Mouse (Mus musculus): ENCODE results near the gene Gm20388. TPM values are rescaled to one million over a fixed set of nuclear protein-coding genes. Genes with fewer than 3 reads are reported as not detected.
A peak's percentile ranks its signal among the peaks of the same experiment; 100 is the strongest.

Gm20388 gene
- polyA plus RNA-seq, 1 experiment, result 59.3 TPM

GRCm38 (mm10) chr8:120824638-120825037 lies 914.0 kb downstream of the Gm20388 start:
- DNase-seq (ENCODE audit: low read depth), result no peak
- no peak for TF ChIP-seq POLR2A (IDR thresholded peaks at IDR 0.05; ENCODE audit: borderline replicate concordance, extremely low read depth, insufficient read depth, insufficient read length, poor library complexity, severe bottlenecking)

DNA sequence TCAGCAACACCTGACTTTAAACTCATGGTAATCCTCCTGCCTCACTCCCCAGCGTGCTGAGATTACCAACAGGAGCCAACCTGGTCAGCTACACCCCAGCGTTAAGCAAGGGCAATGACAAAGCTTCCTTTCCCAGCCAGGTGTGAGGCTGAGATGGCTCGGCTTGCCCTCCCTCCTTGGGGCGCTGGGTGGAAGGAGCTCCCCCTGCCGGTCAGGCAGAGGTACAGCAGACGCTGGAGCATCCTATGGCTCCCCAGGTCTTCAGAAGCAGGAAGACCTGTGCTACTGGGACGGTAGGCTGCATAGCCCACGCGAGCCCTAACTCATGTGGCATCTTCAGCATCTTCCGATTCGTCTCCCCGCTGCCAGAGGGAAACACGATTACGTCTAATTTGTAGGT lies 917.6 kb downstream of the Gm20388 start:
- TF ChIP-seq POLR2A (IDR thresholded peaks at IDR 0.05; ENCODE audit: borderline replicate concordance, extremely low read depth, insufficient read depth, insufficient read length, poor library complexity, severe bottlenecking) (no peak), CTCF (IDR thresholded peaks at IDR 0.05; ENCODE audit: borderline replicate concordance, extremely low read depth, insufficient read depth, insufficient read length) (peak; percentile 88)

GRCm38 (mm10) chr8:120830661-120831060 lies 920.0 kb downstream of the Gm20388 start:
- TF ChIP-seq CTCF (IDR thresholded peaks at IDR 0.05; ENCODE audit: borderline replicate concordance, extremely low read depth, insufficient read depth, insufficient read length), result no peak
- TF ChIP-seq POLR2A (IDR thresholded peaks at IDR 0.05; ENCODE audit: borderline replicate concordance, extremely low read depth, insufficient read depth, insufficient read length, poor library complexity, severe bottlenecking), result no peak

More for the DNA sequence above, 917.6 kb downstream of the Gm20388 start:
- peak; percentile 22 for DNase-seq (ENCODE audit: low read depth)

GRCm38 (mm10) chr8:120832022-120832421 lies 921.4 kb downstream of the Gm20388 start:
- DNase-seq (ENCODE audit: low read depth), result no peak

More at GRCm38 (mm10) chr8:120830661-120831060, 920.0 kb downstream of the Gm20388 start:
- no peak for DNase-seq (ENCODE audit: low read depth)

DNA sequence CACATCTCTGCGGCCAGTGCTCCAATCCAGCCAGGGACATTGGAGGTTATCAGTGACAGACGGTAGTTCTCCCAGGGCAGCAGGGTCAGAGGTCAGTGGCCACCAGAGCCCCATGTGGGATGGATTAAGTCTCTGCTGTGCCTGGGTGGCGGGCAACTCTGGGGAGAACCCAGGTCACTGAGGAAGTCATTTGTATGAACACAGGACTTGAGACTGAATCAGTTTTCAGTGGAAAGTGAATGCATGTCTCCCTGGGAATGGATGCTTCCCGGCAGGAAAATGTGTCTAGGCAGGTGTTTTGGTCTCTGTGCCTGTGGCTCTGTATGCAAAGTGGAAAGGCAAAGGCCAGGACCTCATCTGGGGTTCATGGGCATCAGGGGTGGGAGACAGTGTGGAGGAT lies 922.6 kb downstream of the Gm20388 start:
- DNase-seq (ENCODE audit: low read depth), result no peak
- TF ChIP-seq POLR2A (IDR thresholded peaks at IDR 0.05; ENCODE audit: borderline replicate concordance, extremely low read depth, insufficient read depth, insufficient read length, poor library complexity, severe bottlenecking) (no peak), CTCF (IDR thresholded peaks at IDR 0.05; ENCODE audit: borderline replicate concordance, extremely low read depth, insufficient read depth, insufficient read length) (no peak)

More at GRCm38 (mm10) chr8:120832022-120832421, 921.4 kb downstream of the Gm20388 start:
- no peak for TF ChIP-seq CTCF (IDR thresholded peaks at IDR 0.05; ENCODE audit: borderline replicate concordance, extremely low read depth, insufficient read depth, insufficient read length)
- TF ChIP-seq POLR2A (IDR thresholded peaks at IDR 0.05; ENCODE audit: borderline replicate concordance, extremely low read depth, insufficient read depth, insufficient read length, poor library complexity, severe bottlenecking), result no peak

- no peak for DNase-seq (ENCODE audit: low read depth)
- TF ChIP-seq POLR2A (IDR thresholded peaks at IDR 0.05; ENCODE audit: borderline replicate concordance, extremely low read depth, insufficient read depth, insufficient read length, poor library complexity, severe bottlenecking) (no peak), CTCF (IDR thresholded peaks at IDR 0.05; ENCODE audit: borderline replicate concordance, extremely low read depth, insufficient read depth, insufficient read length) (no peak)
Measured at GRCm38 (mm10) chr8:120839031-120839430, 928.4 kb downstream of the Gm20388 start.

DNA sequence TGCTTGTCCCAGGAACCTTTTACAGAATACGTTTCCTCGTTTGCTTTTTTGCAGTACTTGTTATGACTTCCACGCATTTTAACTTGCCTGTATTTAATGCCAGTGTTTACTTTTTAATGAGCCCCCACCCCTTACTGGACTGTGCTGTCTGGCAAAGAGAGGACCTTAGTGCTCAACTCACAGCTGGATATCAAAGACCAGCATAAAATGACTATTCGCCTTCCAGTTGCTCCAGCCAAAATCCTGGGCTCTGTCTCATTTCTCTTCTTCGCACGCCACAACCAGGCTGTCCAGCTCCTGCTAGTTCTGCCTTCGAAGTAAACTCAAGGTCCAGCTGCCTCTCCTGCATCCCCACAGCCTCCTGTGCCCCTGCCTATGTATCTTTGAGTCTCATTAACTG lies 932.4 kb downstream of the Gm20388 start:
- TF ChIP-seq CTCF (IDR thresholded peaks at IDR 0.05; ENCODE audit: borderline replicate concordance, extremely low read depth, insufficient read depth, insufficient read length) (no peak), POLR2A (IDR thresholded peaks at IDR 0.05; ENCODE audit: borderline replicate concordance, extremely low read depth, insufficient read depth, insufficient read length, poor library complexity, severe bottlenecking) (no peak)

GRCm38 (mm10) chr8:120846018-120846417 lies 935.4 kb downstream of the Gm20388 start:
- TF ChIP-seq POLR2A (IDR thresholded peaks at IDR 0.05; ENCODE audit: borderline replicate concordance, extremely low read depth, insufficient read depth, insufficient read length, poor library complexity, severe bottlenecking), result no peak
- no peak for TF ChIP-seq CTCF (IDR thresholded peaks at IDR 0.05; ENCODE audit: borderline replicate concordance, extremely low read depth, insufficient read depth, insufficient read length)
- DNase-seq (ENCODE audit: low read depth), result no peak

More for the DNA sequence above, 932.4 kb downstream of the Gm20388 start:
- DNase-seq (ENCODE audit: low read depth), result no peak

- TF ChIP-seq CTCF (IDR thresholded peaks at IDR 0.05; ENCODE audit: borderline replicate concordance, extremely low read depth, insufficient read depth, insufficient read length) (no peak), POLR2A (IDR thresholded peaks at IDR 0.05; ENCODE audit: borderline replicate concordance, extremely low read depth, insufficient read depth, insufficient read length, poor library complexity, severe bottlenecking) (no peak)
- DNase-seq (ENCODE audit: low read depth), result peak; percentile 87
Measured at GRCm38 (mm10) chr8:120847279-120847678, 936.6 kb downstream of the Gm20388 start.

GRCm38 (mm10) chr8:120847735-120848134 lies 937.1 kb downstream of the Gm20388 start:
- DNase-seq (ENCODE audit: low read depth), result peak; percentile 49
- TF ChIP-seq POLR2A (IDR thresholded peaks at IDR 0.05; ENCODE audit: borderline replicate concordance, extremely low read depth, insufficient read depth, insufficient read length, poor library complexity, severe bottlenecking) (no peak), CTCF (IDR thresholded peaks at IDR 0.05; ENCODE audit: borderline replicate concordance, extremely low read depth, insufficient read depth, insufficient read length) (no peak)

- no peak for DNase-seq (ENCODE audit: low read depth)
- TF ChIP-seq POLR2A (IDR thresholded peaks at IDR 0.05; ENCODE audit: borderline replicate concordance, extremely low read depth, insufficient read depth, insufficient read length, poor library complexity, severe bottlenecking) (no peak), CTCF (IDR thresholded peaks at IDR 0.05; ENCODE audit: borderline replicate concordance, extremely low read depth, insufficient read depth, insufficient read length) (no peak)
Measured at GRCm38 (mm10) chr8:120848434-120848833, 937.8 kb downstream of the Gm20388 start.

GRCm38 (mm10) chr8:120851411-120851810 lies 940.8 kb downstream of the Gm20388 start:
- DNase-seq (ENCODE audit: low read depth), result no peak
- TF ChIP-seq CTCF (IDR thresholded peaks at IDR 0.05; ENCODE audit: borderline replicate concordance, extremely low read depth, insufficient read depth, insufficient read length) (no peak), POLR2A (IDR thresholded peaks at IDR 0.05; ENCODE audit: borderline replicate concordance, extremely low read depth, insufficient read depth, insufficient read length, poor library complexity, severe bottlenecking) (no peak)

All from brain, embryonic 14.5 days (tissue).